Mouse (Mus musculus) kidney, adult 2 months (tissue): ENCODE measurements around the gene Abcg1.

Experiments
- CTCF ChIP-seq: fragments of 200-500 bp; conservative IDR thresholded peaks from 2 replicates; pipeline ENCODE4 v1.5.1; 2011; ENCODE audit warnings: low read depth, mild to moderate bottlenecking, control low read depth, low read length, moderate library complexity, mixed read lengths; ENCODE audit not compliant: insufficient read depth, insufficient read length
- POLR2A ChIP-seq: fragments of 200-500 bp; IDR thresholded peaks from one replicate; pipeline ENCODE4 v1.6.1; 2011; ENCODE audit warnings: low read depth, low read length, control low read depth

GRCm38 (mm10) chr17:31034674-31035356, 22.7 kb upstream of the Abcg1 start:
- TF ChIP-seq CTCF = no peak
- no peak for TF ChIP-seq POLR2A
